Mouse (Mus musculus): ENCODE data around the gene Hvcn1. TPM values are rescaled to one million over a fixed set of nuclear protein-coding genes. Genes with fewer than 3 reads are reported as not detected.

The Hvcn1 gene
- polyA plus RNA-seq, 1 experiment from 2014 or later, result 3.1 TPM

DNA sequence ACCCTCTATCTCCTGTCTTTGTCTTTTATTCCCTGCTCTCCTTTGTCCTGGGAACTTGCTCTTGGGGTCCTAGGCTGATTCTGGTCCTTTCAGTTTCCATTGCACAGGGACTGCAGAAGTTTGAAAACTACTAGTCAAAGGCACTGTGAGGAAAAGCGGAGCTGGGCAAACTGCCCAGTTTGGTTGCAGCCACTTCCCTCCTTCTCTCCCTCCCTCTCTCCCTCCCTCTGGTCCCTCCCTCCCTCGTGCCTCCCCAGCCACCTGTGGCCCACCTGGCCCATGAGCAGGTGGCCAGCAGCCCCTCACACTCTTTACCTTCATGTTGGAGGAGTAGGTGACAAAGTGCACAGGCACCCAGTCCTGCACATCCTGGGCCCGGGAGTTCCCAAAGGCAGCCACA is 38.6 kb downstream of the Hvcn1 start:
- Histone ChIP-seq H3K9me3 (ENCODE audit: control insufficient read depth, low read length) (no peaks in the 10 kb centered on the region), H3K27me3 (replicated peaks; ENCODE audit: control insufficient read depth, insufficient read depth, low read length) (no peaks in the 10 kb centered on the region), H3K27ac (ENCODE audit: low read depth, low read length) (no peak overlapping the region), H3K4me1 (replicated peaks; ENCODE audit: control insufficient read depth, insufficient read depth, low read length) (no peaks in the 10 kb centered on the region), H3K4me3 (ENCODE audit: low read depth, low read length) (no peak overlapping the region), H3K9ac (ENCODE audit: low read depth, low read length) (no peak overlapping the region), H3K36me3 (ENCODE audit: control insufficient read depth, insufficient read depth, low read length) (no peaks in the 10 kb centered on the region), H3K4me2 (no peak overlapping the region)
- 69% methylated on average over 3 of the region's 3 CpGs for WGBS
- ATAC-seq (replicated peaks; ENCODE audit: low FRiP score), result no peak
- no peak for DNase-seq (ENCODE audit: low spot score)

- WGBS, result 83% methylated on average over 10 of the region's 10 CpGs
- Histone ChIP-seq H3K36me3 (ENCODE audit: control insufficient read depth, insufficient read depth, low read length) (no peaks in the 10 kb centered on the region), H3K9ac (ENCODE audit: low read depth, low read length) (no peak overlapping the region), H3K4me2 (no peak overlapping the region), H3K4me1 (replicated peaks; ENCODE audit: control insufficient read depth, insufficient read depth, low read length) (no peaks in the 10 kb centered on the region), H3K4me3 (ENCODE audit: low read depth, low read length) (no peak overlapping the region), H3K27ac (ENCODE audit: low read depth, low read length) (no peak overlapping the region), H3K27me3 (replicated peaks; ENCODE audit: control insufficient read depth, insufficient read depth, low read length) (no peaks in the 10 kb centered on the region), H3K9me3 (ENCODE audit: control insufficient read depth, low read length) (no peaks in the 10 kb centered on the region)
- ATAC-seq (replicated peaks; ENCODE audit: low FRiP score) (no peak), DNase-seq (ENCODE audit: low spot score) (no peak)
These were observed 40.1 kb downstream of the Hvcn1 start for GRCm38 (mm10) chr5:122246547-122247167.

- Histone ChIP-seq H3K9ac (ENCODE audit: low read depth, low read length) (no peak overlapping the region), H3K4me3 (ENCODE audit: low read depth, low read length) (no peak overlapping the region), H3K36me3 (ENCODE audit: control insufficient read depth, insufficient read depth, low read length) (no peaks in the 10 kb centered on the region), H3K27ac (ENCODE audit: low read depth, low read length) (no peak overlapping the region), H3K4me1 (replicated peaks; ENCODE audit: control insufficient read depth, insufficient read depth, low read length) (no peaks in the 10 kb centered on the region), H3K27me3 (replicated peaks; ENCODE audit: control insufficient read depth, insufficient read depth, low read length) (no peaks in the 10 kb centered on the region), H3K4me2 (no peak overlapping the region), H3K9me3 (ENCODE audit: control insufficient read depth, low read length) (no peaks in the 10 kb centered on the region)
- ATAC-seq (replicated peaks; ENCODE audit: low FRiP score) (no peak), DNase-seq (ENCODE audit: low spot score) (no peak)
- WGBS, result 82% methylated on average over 11 of the region's 11 CpGs
These were observed 40.9 kb downstream of the Hvcn1 start for GRCm38 (mm10) chr5:122247529-122247928.

DNA sequence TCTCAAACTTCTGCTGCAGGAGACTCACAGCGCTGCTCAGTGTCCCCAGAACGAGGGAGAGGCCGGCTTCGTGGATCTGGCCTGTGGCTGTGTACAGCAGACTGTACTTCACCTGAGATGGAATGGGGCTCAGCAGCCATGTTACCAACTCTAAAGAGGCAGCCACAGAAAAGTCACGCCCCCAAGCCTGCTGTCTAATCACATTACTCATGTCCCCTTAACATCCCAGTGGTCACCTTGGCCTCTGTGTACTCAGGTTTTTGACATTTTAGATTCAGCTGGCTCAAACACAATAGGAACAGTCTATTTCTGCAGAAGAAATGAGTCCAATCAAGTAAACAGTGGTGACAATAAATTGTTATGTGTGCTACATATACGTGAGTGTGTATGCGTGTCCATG is 41.3 kb downstream of the Hvcn1 start:
- no peak overlapping the region for H3K27ac ChIP-seq (ENCODE audit: low read depth, low read length)
- no peaks in the 10 kb centered on the region for H3K36me3 ChIP-seq (ENCODE audit: control insufficient read depth, insufficient read depth, low read length)
- no peaks in the 10 kb centered on the region for H3K9me3 ChIP-seq (ENCODE audit: control insufficient read depth, low read length)
- no peak for ATAC-seq (replicated peaks; ENCODE audit: low FRiP score)
- DNase-seq (ENCODE audit: low spot score), result no peak
- no peak overlapping the region for H3K9ac ChIP-seq (ENCODE audit: low read depth, low read length)
- H3K4me2 ChIP-seq, result no peak overlapping the region
- H3K4me1 ChIP-seq (replicated peaks; ENCODE audit: control insufficient read depth, insufficient read depth, low read length), result no peaks in the 10 kb centered on the region
- no peak overlapping the region for H3K4me3 ChIP-seq (ENCODE audit: low read depth, low read length)
- 90% methylated on average over 7 of the region's 7 CpGs for WGBS
- no peaks in the 10 kb centered on the region for H3K27me3 ChIP-seq (replicated peaks; ENCODE audit: control insufficient read depth, insufficient read depth, low read length)

DNA sequence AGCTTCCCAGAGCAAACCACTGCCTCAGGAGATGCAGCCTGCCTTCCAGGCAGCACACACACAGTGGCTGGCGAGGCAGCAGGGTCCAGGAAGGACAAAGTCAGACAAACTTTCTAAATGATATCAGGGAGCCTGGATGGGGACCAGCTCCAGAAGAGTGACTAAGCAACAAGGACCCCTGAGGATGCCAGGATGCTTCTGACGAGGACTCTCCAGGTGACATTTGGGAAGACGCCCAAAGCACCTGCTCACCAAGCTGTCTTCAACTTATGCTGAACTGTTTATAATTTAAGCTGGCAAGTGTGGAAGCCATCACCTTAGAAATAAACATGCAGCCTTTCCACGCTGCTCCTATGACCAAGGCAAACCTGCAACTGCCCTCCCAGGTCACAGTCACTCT is 42.7 kb downstream of the Hvcn1 start:
- Histone ChIP-seq H3K4me1 (replicated peaks; ENCODE audit: control insufficient read depth, insufficient read depth, low read length) (no peaks in the 10 kb centered on the region), H3K4me2 (no peak overlapping the region), H3K4me3 (ENCODE audit: low read depth, low read length) (no peak overlapping the region), H3K9me3 (ENCODE audit: control insufficient read depth, low read length) (no peaks in the 10 kb centered on the region), H3K27ac (ENCODE audit: low read depth, low read length) (no peak overlapping the region), H3K9ac (ENCODE audit: low read depth, low read length) (no peak overlapping the region), H3K27me3 (replicated peaks; ENCODE audit: control insufficient read depth, insufficient read depth, low read length) (no peaks in the 10 kb centered on the region), H3K36me3 (ENCODE audit: control insufficient read depth, insufficient read depth, low read length) (no peaks in the 10 kb centered on the region)
- WGBS, result 84% methylated on average over 4 of the region's 4 CpGs
- DNase-seq (ENCODE audit: low spot score) (no peak), ATAC-seq (replicated peaks; ENCODE audit: low FRiP score) (no peak)

DNA sequence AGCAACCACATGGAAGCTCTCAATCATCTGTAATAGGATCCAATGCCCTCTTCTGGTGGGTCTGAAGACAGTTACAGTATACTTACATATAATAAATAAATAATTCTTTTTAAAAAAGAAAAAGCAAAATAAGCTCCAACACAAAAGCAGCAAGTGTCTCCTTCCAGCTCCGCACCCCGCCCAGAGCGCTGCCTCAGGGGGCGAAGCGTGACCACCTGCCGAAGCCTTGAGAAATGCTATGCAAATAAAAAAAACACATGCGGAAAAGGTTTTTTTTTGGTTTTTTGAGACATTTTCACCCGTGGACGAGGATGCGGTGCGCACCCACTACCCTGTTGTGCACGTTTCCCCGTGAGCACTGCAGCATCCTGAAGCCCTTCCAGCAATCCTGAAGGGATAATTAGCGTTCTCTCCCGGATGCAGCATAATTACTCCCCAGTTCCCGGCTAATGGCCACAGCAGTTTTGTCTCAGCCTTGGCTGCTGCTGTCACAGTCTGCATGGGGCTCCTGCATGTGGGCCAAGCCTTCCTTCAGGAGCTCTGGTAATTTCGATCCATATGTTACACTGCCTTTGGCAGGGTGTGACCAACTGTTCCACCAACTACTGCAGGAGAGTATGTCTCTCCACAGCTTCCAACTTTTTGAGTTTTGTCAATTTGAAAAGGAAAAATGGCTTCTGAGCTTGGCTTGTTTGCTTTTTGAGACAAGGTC is 45.4 kb downstream of the Hvcn1 start:
- H3K9me3 ChIP-seq (ENCODE audit: control insufficient read depth, low read length), result no peaks in the 10 kb centered on the region
- H3K4me1 ChIP-seq (replicated peaks; ENCODE audit: control insufficient read depth, insufficient read depth, low read length), result no peaks in the 10 kb centered on the region
- 91% methylated on average over 17 of the region's 17 CpGs for WGBS
- ATAC-seq (replicated peaks; ENCODE audit: low FRiP score), result no peak
- no peaks in the 10 kb centered on the region for H3K36me3 ChIP-seq (ENCODE audit: control insufficient read depth, insufficient read depth, low read length)
- no peak overlapping the region for H3K27ac ChIP-seq (ENCODE audit: low read depth, low read length)
- no peaks in the 10 kb centered on the region for H3K27me3 ChIP-seq (replicated peaks; ENCODE audit: control insufficient read depth, insufficient read depth, low read length)
- H3K4me2 ChIP-seq, result no peak overlapping the region
- no peak for DNase-seq (ENCODE audit: low spot score)
- H3K4me3 ChIP-seq (ENCODE audit: low read depth, low read length), result no peak overlapping the region
- H3K9ac ChIP-seq (ENCODE audit: low read depth, low read length), result no peak overlapping the region

- Histone ChIP-seq H3K4me3 (ENCODE audit: low read depth, low read length) (no peak overlapping the region), H3K27me3 (replicated peaks; ENCODE audit: control insufficient read depth, insufficient read depth, low read length) (no peaks in the 10 kb centered on the region), H3K4me1 (replicated peaks; ENCODE audit: control insufficient read depth, insufficient read depth, low read length) (peaks cover 8% of the 10 kb centered on the region; the same call in 1 of the 2 replicates), H3K36me3 (ENCODE audit: control insufficient read depth, insufficient read depth, low read length) (no peaks in the 10 kb centered on the region), H3K4me2 (no peak overlapping the region), H3K9me3 (ENCODE audit: control insufficient read depth, low read length) (no peaks in the 10 kb centered on the region), H3K27ac (ENCODE audit: low read depth, low read length) (no peak overlapping the region), H3K9ac (ENCODE audit: low read depth, low read length) (no peak overlapping the region)
- 71% methylated on average over 6 of the region's 6 CpGs for WGBS
- DNase-seq (ENCODE audit: low spot score) (no peak), ATAC-seq (replicated peaks; ENCODE audit: low FRiP score) (no peak)
These were observed 51.6 kb downstream of the Hvcn1 start for GRCm38 (mm10) chr5:122258027-122258741.

DNA sequence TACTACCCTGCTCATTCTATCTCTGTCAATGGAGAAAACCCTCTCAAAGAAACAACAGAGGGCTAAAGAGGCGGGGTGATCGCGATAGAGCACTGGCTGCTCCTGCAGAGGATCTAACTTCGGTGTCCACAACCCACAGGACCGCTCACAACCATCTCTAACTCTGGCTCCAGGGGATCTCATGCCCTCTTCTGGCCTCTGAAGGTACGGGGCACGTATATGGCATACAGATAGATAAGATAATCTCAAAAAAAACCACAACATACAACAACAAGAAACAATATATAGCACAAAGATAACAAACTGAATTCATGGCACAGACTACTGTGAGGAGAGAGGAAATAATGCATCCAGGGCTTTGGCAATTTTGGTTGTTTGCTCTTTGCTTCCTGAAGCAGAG is 55.5 kb downstream of the Hvcn1 start:
- DNase-seq (ENCODE audit: low spot score) (no peak), ATAC-seq (replicated peaks; ENCODE audit: low FRiP score) (no peak)
- H3K9me3 ChIP-seq (ENCODE audit: control insufficient read depth, low read length), result no peaks in the 10 kb centered on the region
- peaks cover 13% of the 10 kb centered on the region for H3K4me1 ChIP-seq (replicated peaks; ENCODE audit: control insufficient read depth, insufficient read depth, low read length)
- H3K4me3 ChIP-seq (ENCODE audit: low read depth, low read length), result no peak overlapping the region
- no peaks in the 10 kb centered on the region for H3K27me3 ChIP-seq (replicated peaks; ENCODE audit: control insufficient read depth, insufficient read depth, low read length)
- peak overlapping the region; percentile 26; the same call in 1 of the 2 replicates for H3K9ac ChIP-seq (ENCODE audit: low read depth, low read length)
- WGBS, result 43% methylated on average over 7 of the region's 7 CpGs
- H3K36me3 ChIP-seq (ENCODE audit: control insufficient read depth, insufficient read depth, low read length), result no peaks in the 10 kb centered on the region
- H3K27ac ChIP-seq (ENCODE audit: low read depth, low read length), result no peak overlapping the region
- H3K4me2 ChIP-seq, result no peak overlapping the region
